In the genomic region with DNA sequence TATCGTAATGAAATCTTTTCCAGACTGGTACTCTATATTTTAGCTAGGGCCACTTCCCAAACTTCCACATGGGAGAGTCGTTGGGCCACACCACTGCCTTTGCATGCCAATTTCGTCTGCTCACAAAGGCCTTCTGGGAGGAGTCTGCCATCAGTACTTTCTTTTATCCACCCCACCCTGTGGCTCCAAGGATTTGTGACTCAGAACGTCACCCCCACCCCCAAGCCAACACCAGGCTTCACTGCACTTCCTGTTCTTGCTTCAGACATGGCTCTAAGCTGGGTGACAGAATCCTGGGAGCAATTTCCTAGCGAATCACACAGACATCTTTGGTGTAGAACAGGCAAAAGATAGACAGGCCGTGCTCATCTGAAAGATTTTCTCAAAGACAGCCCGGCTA, we compare ENCODE assay signal across 11 mouse cellular contexts. TPM values are rescaled to one million over a fixed set of nuclear protein-coding genes. Genes with fewer than 3 reads are reported as not detected.
A peak's percentile ranks its signal among the peaks of the same experiment; 100 is the strongest.
DNase-seq lines count a peak whose midpoint lies in the region; ATAC-seq and TF ChIP-seq lines count a peak whose summit lies in the region.
"Had no signal": no experiment of that assay in that cellular context is flagged by ENCODE, and none has a peak within 500 bp of the region (broad histone marks: within the 10 kb centered on the region; RNA-seq: fewer than 3 reads in every experiment).

No protein-coding gene starts in this region.

- DNase-seq in urinary bladder, postnatal 14 days (ENCODE audit: low spot score), result peak; percentile 34
- no peak for DNase-seq in urinary bladder, postnatal 10 days (ENCODE audit: low spot score)
- DNase-seq in adrenal gland, postnatal 36 days, result peak; percentile 74 to 78
- peak; percentile 72 for DNase-seq in stomach, postnatal 0 days (ENCODE audit: low spot score)
- no peak for DNase-seq in liver, embryonic 11.5 days (ENCODE audit: low spot score)

- H3K9ac ChIP-seq in heart, embryonic 16.5 days (ENCODE audit: low read length), result no peak overlapping the region
- H3K9ac ChIP-seq in stomach, postnatal 0 days (ENCODE audit: low read length), result no peak overlapping the region
- H3K9ac ChIP-seq in liver, embryonic 11.5 days (ENCODE audit: low read depth, low read length), result no peak overlapping the region
- H3K9ac ChIP-seq in forebrain, embryonic 15.5 days (replicated peaks), result no peak overlapping the region
- H3K9ac ChIP-seq: liver, embryonic 14.5 days; neural tube, embryonic 13.5 days had no signal

- H3K4me3 ChIP-seq in heart, embryonic 16.5 days (ENCODE audit: low read length), result no peak overlapping the region
- H3K4me3 ChIP-seq in stomach, postnatal 0 days (ENCODE audit: low read depth, low read length), result no peak overlapping the region
- no peak overlapping the region for H3K4me3 ChIP-seq in liver, embryonic 11.5 days (ENCODE audit: low read depth, low read length)
- H3K4me3 ChIP-seq in forebrain, embryonic 15.5 days, result no peak overlapping the region
- H3K4me3 ChIP-seq: heart, adult 2 months; neural tube, embryonic 13.5 days had no signal

- H3K9me3 ChIP-seq in heart, embryonic 16.5 days (replicated peaks; ENCODE audit: control insufficient read depth, low read length), result no peaks in the 10 kb centered on the region
- no peaks in the 10 kb centered on the region for H3K9me3 ChIP-seq in stomach, postnatal 0 days (ENCODE audit: control insufficient read depth, low read length)
- H3K9me3 ChIP-seq in liver, embryonic 11.5 days (ENCODE audit: control insufficient read depth, low read length), result no peaks in the 10 kb centered on the region
- H3K9me3 ChIP-seq in forebrain, embryonic 15.5 days, result no peaks in the 10 kb centered on the region
- H3K9me3 ChIP-seq: neural tube, embryonic 13.5 days had no signal

- WGBS in heart, embryonic 16.5 days, result 49% methylated on average over 7 of the region's 7 CpGs
- 42% methylated on average over 7 of the region's 7 CpGs for WGBS in stomach, postnatal 0 days
- 68% methylated on average over 7 of the region's 7 CpGs for WGBS in liver, embryonic 11.5 days
- WGBS in forebrain, embryonic 15.5 days, result 61% methylated on average over 7 of the region's 7 CpGs

- peaks cover 37% of the 10 kb centered on the region for H3K36me3 ChIP-seq in heart, embryonic 16.5 days (ENCODE audit: control insufficient read depth, insufficient read depth)
- H3K36me3 ChIP-seq in stomach, postnatal 0 days (ENCODE audit: control insufficient read depth, insufficient read depth, low read length), result peaks cover 16% of the 10 kb centered on the region
- H3K36me3 ChIP-seq in liver, embryonic 11.5 days (ENCODE audit: control insufficient read depth, insufficient read depth, low read length), result peaks cover 29% of the 10 kb centered on the region
- H3K36me3 ChIP-seq in forebrain, embryonic 15.5 days, result peaks cover 40% of the 10 kb centered on the region

- no peaks in the 10 kb centered on the region for H3K27me3 ChIP-seq in heart, embryonic 16.5 days (ENCODE audit: control insufficient read depth, insufficient read depth, low read length)
- H3K27me3 ChIP-seq in stomach, postnatal 0 days (ENCODE audit: control insufficient read depth, insufficient read depth, low read length), result no peaks in the 10 kb centered on the region
- no peaks in the 10 kb centered on the region for H3K27me3 ChIP-seq in liver, embryonic 11.5 days (replicated peaks; ENCODE audit: control insufficient read depth, insufficient read depth, low read length)
- no peaks in the 10 kb centered on the region for H3K27me3 ChIP-seq in forebrain, embryonic 15.5 days
- H3K27me3 ChIP-seq: neural tube, embryonic 13.5 days had no signal

- TF ChIP-seq CTCF in stomach, postnatal 0 days (IDR thresholded peaks at IDR 0.05; ENCODE audit: low read depth), result no peak

- no peak overlapping the region for H3K4me2 ChIP-seq in heart, embryonic 16.5 days (ENCODE audit: low read depth, low read length)
- H3K4me2 ChIP-seq in stomach, postnatal 0 days (replicated peaks; ENCODE audit: low read depth), result no peak overlapping the region
- no peak overlapping the region for H3K4me2 ChIP-seq in liver, embryonic 11.5 days
- no peak overlapping the region for H3K4me2 ChIP-seq in forebrain, embryonic 15.5 days (replicated peaks)
- H3K4me2 ChIP-seq: neural tube, embryonic 13.5 days had no signal

- ATAC-seq in heart, embryonic 16.5 days (replicated peaks; ENCODE audit: extremely low read depth, insufficient read depth, low FRiP score), result no peak
- peak; percentile 84 for ATAC-seq in stomach, postnatal 0 days (ENCODE audit: low FRiP score, low TSS enrichment)
- ATAC-seq in liver, embryonic 11.5 days (replicated peaks; ENCODE audit: low FRiP score), result no peak
- ATAC-seq in forebrain, embryonic 15.5 days (replicated peaks), result no peak
- no peak for ATAC-seq in activated CD4-positive, CD25-positive, alpha-beta regulatory T cell, adult 4 months

- H3K27ac ChIP-seq in heart, embryonic 16.5 days (ENCODE audit: low read length), result peak overlapping the region; percentile 30; the same call in 1 of the 2 replicates
- peak overlapping the region; percentile 40; the same call in 1 of the 2 replicates for H3K27ac ChIP-seq in stomach, postnatal 0 days (replicated peaks)
- no peak overlapping the region for H3K27ac ChIP-seq in liver, embryonic 11.5 days (ENCODE audit: low read depth, low read length)
- no peak overlapping the region for H3K27ac ChIP-seq in forebrain, embryonic 15.5 days (replicated peaks)
- H3K27ac ChIP-seq: heart, adult 2 months; liver, embryonic 14.5 days; neural tube, embryonic 13.5 days had no signal

- TF ChIP-seq EP300 in stomach, postnatal 0 days (optimal IDR thresholded peaks at IDR 0.05), result no peak

- peaks cover 24% of the 10 kb centered on the region for H3K4me1 ChIP-seq in heart, embryonic 16.5 days (ENCODE audit: control insufficient read depth, insufficient read depth, low read length)
- 0 out of 2 replicates have a peak, but pooled peaks cover 3% of the 10 kb centered on the region for H3K4me1 ChIP-seq in stomach, postnatal 0 days (replicated peaks; ENCODE audit: control insufficient read depth, insufficient read depth)
- peaks cover 9% of the 10 kb centered on the region; the same call in 1 of the 2 replicates for H3K4me1 ChIP-seq in liver, embryonic 11.5 days (replicated peaks; ENCODE audit: control insufficient read depth, insufficient read depth, low read length)
- no peaks in the 10 kb centered on the region for H3K4me1 ChIP-seq in forebrain, embryonic 15.5 days
- H3K4me1 ChIP-seq: neural tube, embryonic 13.5 days had no signal

RNA-seq across cellular contexts. Expression of a gene that starts 3.6 kb away (rescaled TPM):
- total RNA-seq in adrenal gland, postnatal 36 days (2021), result 1 to 10 TPM in 1 of 2 experiments, not detected in 1; 2.4 TPM
- 0.21 TPM in 1 of 2 replicates, not detected in the other for polyA plus RNA-seq in heart, embryonic 16.5 days (2015; fragmentation: Nextera tagmentation; extraction: Ambion mirVana)
- not detected in 2 replicates for polyA plus RNA-seq in stomach, postnatal 0 days (2015; fragmentation: Nextera tagmentation; extraction: Ambion mirVana)
- 2.7 TPM in 1 of 2 replicates, not detected in the other for polyA plus RNA-seq in liver, embryonic 11.5 days (2014; fragmentation: Nextera tagmentation; extraction: Ambion mirVana)
- polyA plus RNA-seq in forebrain, embryonic 15.5 days (2015; fragmentation: Nextera tagmentation; extraction: Ambion mirVana), result not detected in 2 replicates
- polyA plus RNA-seq in activated CD4-positive, CD25-positive, alpha-beta regulatory T cell, adult 4 months (2017; shearing (Covaris generic)), result not detected
- total RNA-seq: heart, adult 2 months had no signal
- polyA plus RNA-seq: neural tube, embryonic 13.5 days had no signal

RNA-seq across cellular contexts. Expression of a gene that starts 17.1 kb away (rescaled TPM):
- 10 to 100 TPM; 46.0 to 65.8 TPM for total RNA-seq in adrenal gland, postnatal 36 days (2021)
- polyA plus RNA-seq in heart, embryonic 16.5 days (2015; fragmentation: Nextera tagmentation; extraction: Ambion mirVana), result 4.9 and 6.2 TPM in 2 replicates
- polyA plus RNA-seq in stomach, postnatal 0 days (2015; fragmentation: Nextera tagmentation; extraction: Ambion mirVana), result 3.5 and 4.3 TPM in 2 replicates
- 2.1 and 3.4 TPM in 2 replicates for polyA plus RNA-seq in liver, embryonic 11.5 days (2014; fragmentation: Nextera tagmentation; extraction: Ambion mirVana)
- polyA plus RNA-seq in forebrain, embryonic 15.5 days (2015; fragmentation: Nextera tagmentation; extraction: Ambion mirVana), result 7.6 TPM in 2 replicates
- polyA plus RNA-seq in activated CD4-positive, CD25-positive, alpha-beta regulatory T cell, adult 4 months (2017; shearing (Covaris generic)), result 1 to 10 TPM; 3.3 to 3.4 TPM

RNA-seq across cellular contexts. Expression of a gene that starts 41.5 kb away (rescaled TPM):
- total RNA-seq in adrenal gland, postnatal 36 days (2021), result 10 to 100 TPM; 56.6 to 58.9 TPM
- polyA plus RNA-seq in heart, embryonic 16.5 days (2015; fragmentation: Nextera tagmentation; extraction: Ambion mirVana), result 14.1 and 15.1 TPM in 2 replicates
- 14.4 TPM in 2 replicates for polyA plus RNA-seq in stomach, postnatal 0 days (2015; fragmentation: Nextera tagmentation; extraction: Ambion mirVana)
- polyA plus RNA-seq in liver, embryonic 11.5 days (2014; fragmentation: Nextera tagmentation; extraction: Ambion mirVana), result 29.3 and 31.4 TPM in 2 replicates
- 14.6 and 15.3 TPM in 2 replicates for polyA plus RNA-seq in forebrain, embryonic 15.5 days (2015; fragmentation: Nextera tagmentation; extraction: Ambion mirVana)
- 10 to 100 TPM; 14.1 to 15.6 TPM for polyA plus RNA-seq in activated CD4-positive, CD25-positive, alpha-beta regulatory T cell, adult 4 months (2017; shearing (Covaris generic))

RNA-seq across cellular contexts. Expression of a gene that starts 58.1 kb away (rescaled TPM):
- 1 to 10 TPM; 3.0 to 7.0 TPM for total RNA-seq in adrenal gland, postnatal 36 days (2021)
- 1.3 TPM in 2 replicates for polyA plus RNA-seq in heart, embryonic 16.5 days (2015; fragmentation: Nextera tagmentation; extraction: Ambion mirVana)
- polyA plus RNA-seq in stomach, postnatal 0 days (2015; fragmentation: Nextera tagmentation; extraction: Ambion mirVana), result 1.6 and 1.8 TPM in 2 replicates
- not detected in 2 replicates for polyA plus RNA-seq in liver, embryonic 11.5 days (2014; fragmentation: Nextera tagmentation; extraction: Ambion mirVana)
- polyA plus RNA-seq in forebrain, embryonic 15.5 days (2015; fragmentation: Nextera tagmentation; extraction: Ambion mirVana), result 0.06 and 0.14 TPM in 2 replicates
- not detected for polyA plus RNA-seq in activated CD4-positive, CD25-positive, alpha-beta regulatory T cell, adult 4 months (2017; shearing (Covaris generic))

Comparison
In these comparisons a context has a peak if more than half of its experiments do, and no peak if none do; other contexts are left out.
1. DNase-seq: peak in urinary bladder, postnatal 14 days (single experiment), adrenal gland, postnatal 36 days (2 of 2) and stomach, postnatal 0 days (single experiment); none in urinary bladder, postnatal 10 days (single experiment) and liver, embryonic 11.5 days (single experiment).
2. H3K27ac ChIP-seq: peak in heart, embryonic 16.5 days (single experiment) and stomach, postnatal 0 days (single experiment); none in liver, embryonic 11.5 days (single experiment) and forebrain, embryonic 15.5 days (single experiment).